ENCODE assay signal across 8 mouse cellular contexts in genomic region chr12:111669000-111669788, GRCm38 (mm10). TPM values are rescaled to one million over a fixed set of nuclear protein-coding genes. Genes with fewer than 3 reads are reported as not detected.
DNase-seq lines count a peak whose midpoint lies in the region; ATAC-seq and TF ChIP-seq lines count a peak whose summit lies in the region.

No protein-coding gene starts in this region.

- H3K27ac ChIP-seq in kidney, adult 2 months (ENCODE audit: insufficient read depth, low read depth, low read length) = peak overlapping the region; percentile 69
- H3K27ac ChIP-seq in brown adipose tissue, adult 24 weeks (replicated peaks; ENCODE audit: low read depth, low read length) = peak overlapping the region; percentile 99
- H3K27ac ChIP-seq in heart, embryonic 10.5 days = peak overlapping the region; percentile 88
- no peak overlapping the region for H3K27ac ChIP-seq in limb, embryonic 11.5 days (replicated peaks; ENCODE audit: low read depth, low read length)

- H3K27me3 ChIP-seq in kidney, adult 2 months (replicated peaks; ENCODE audit: control insufficient read depth, insufficient read depth, low read length) = no peaks in the 10 kb centered on the region
- peaks cover 44% of the 10 kb centered on the region for H3K27me3 ChIP-seq in heart, embryonic 10.5 days (ENCODE audit: insufficient read depth, poor library complexity, severe bottlenecking)
- H3K27me3 ChIP-seq in limb, embryonic 11.5 days (ENCODE audit: control insufficient read depth, insufficient read depth, low read length) = peaks cover 44% of the 10 kb centered on the region

- WGBS in kidney, adult 2 months = 41% methylated on average over 23 of the region's 23 CpGs
- 66% methylated on average over 23 of the region's 23 CpGs for WGBS in heart, embryonic 10.5 days
- WGBS in limb, embryonic 11.5 days = 64% methylated on average over 23 of the region's 23 CpGs

- H3K9me3 ChIP-seq in heart, embryonic 10.5 days = no peaks in the 10 kb centered on the region
- no peaks in the 10 kb centered on the region for H3K9me3 ChIP-seq in limb, embryonic 11.5 days (ENCODE audit: control insufficient read depth, low read length)

- TF ChIP-seq POLR2A in kidney, adult 2 months (IDR thresholded peaks at IDR 0.05; ENCODE audit: low read depth, low read length) = no peak

- DNase-seq in kidney, adult 2 months = peak; percentile 61
- no peak for DNase-seq in kidney, adult 9 months
- DNase-seq in heart, embryonic 10.5 days (ENCODE audit: low spot score) = no peak
- DNase-seq in limb, embryonic 11.5 days (ENCODE audit: low spot score) = no peak
- no peak for DNase-seq in ovary, postnatal 36 days (ENCODE audit: low spot score)
- DNase-seq in layer of hippocampus, adult 18-20 months (ENCODE audit: low spot score in 2 of 2) = no peak

- ATAC-seq in limb, embryonic 11.5 days (ENCODE audit: insufficient number of reproducible peaks, low FRiP score, low TSS enrichment, low read depth) = no peak
- ATAC-seq in monocyte, adult 5-6 weeks (replicated peaks; ENCODE audit: insufficient number of reproducible peaks, low FRiP score, low TSS enrichment, poor library complexity, severe bottlenecking) = peak; percentile 8; the same call in 1 of the 2 replicates

- TF ChIP-seq CTCF in kidney, adult 2 months (conservative IDR thresholded peaks at IDR 0.05; ENCODE audit: insufficient read depth, insufficient read length, low read depth, low read length) = 0 out of 2 replicates have a peak, but pooled peaks have one; percentile 4

- no peaks in the 10 kb centered on the region for H3K36me3 ChIP-seq in kidney, adult 2 months (ENCODE audit: control insufficient read depth, insufficient read depth, low read length)
- H3K36me3 ChIP-seq in heart, embryonic 10.5 days = peaks cover 12% of the 10 kb centered on the region
- H3K36me3 ChIP-seq in limb, embryonic 11.5 days (ENCODE audit: control insufficient read depth, insufficient read depth, low read length) = no peaks in the 10 kb centered on the region

- H3K4me1 ChIP-seq in kidney, adult 2 months (ENCODE audit: control insufficient read depth, insufficient read depth, low read length) = peaks cover 13% of the 10 kb centered on the region
- peaks cover 18% of the 10 kb centered on the region for H3K4me1 ChIP-seq in brown adipose tissue, adult 24 weeks (ENCODE audit: control insufficient read depth, insufficient read depth, insufficient read length, low read length)
- H3K4me1 ChIP-seq in heart, embryonic 10.5 days = peaks cover 75% of the 10 kb centered on the region
- peaks cover 21% of the 10 kb centered on the region for H3K4me1 ChIP-seq in limb, embryonic 11.5 days (ENCODE audit: control insufficient read depth, insufficient read depth, low read length)

- peak overlapping the region; percentile 5; the same call in 1 of the 2 replicates for H3K4me3 ChIP-seq in kidney, adult 2 months (ENCODE audit: insufficient read depth, low read depth, low read length)
- no peak overlapping the region; the same call in 1 of the 2 replicates for H3K4me3 ChIP-seq in brown adipose tissue, adult 24 weeks (ENCODE audit: insufficient read depth, low read depth, low read length)
- H3K4me3 ChIP-seq in heart, embryonic 10.5 days = peak overlapping the region; percentile 47; the same call in 1 of the 2 replicates
- H3K4me3 ChIP-seq in limb, embryonic 11.5 days (ENCODE audit: low read depth, low read length) = no peak overlapping the region

- peak overlapping the region; percentile 51 for H3K4me2 ChIP-seq in limb, embryonic 11.5 days (ENCODE audit: low read depth, severe bottlenecking)

- peak overlapping the region; percentile 13; the same call in 1 of the 2 replicates for H3K9ac ChIP-seq in limb, embryonic 11.5 days (ENCODE audit: low read length)

RNA-seq across cellular contexts. Expression of gene Ckb, which starts 2.9 kb away (rescaled TPM):
- polyA plus RNA-seq in kidney, adult 2 months (2012; rRNA removed) = 280 and 340 TPM in 2 replicates
- polyA plus RNA-seq in brown adipose tissue, adult 24 weeks (2012; ENCODE audit: insufficient read depth, insufficient read length, missing spikeins) = 20.8 and 30.3 TPM in 2 replicates
- polyA plus RNA-seq in heart, embryonic 10.5 days (2016; fragmentation: Nextera tagmentation; extraction: Ambion mirVana) = 408 and 575 TPM in 2 replicates
- polyA plus RNA-seq in limb, embryonic 11.5 days (2014; fragmentation: Nextera tagmentation; extraction: Ambion mirVana) = 76.4 and 84.4 TPM in 2 replicates
- 21.5 to 39.0 TPM (median 37.5 TPM) in 3 replicates for total RNA-seq in monocyte, adult 5-6 weeks (2017)
- 1,000 to 10,000 TPM; 1,388 to 1,396 TPM for total RNA-seq in layer of hippocampus, adult 18-20 months (2021)

RNA-seq across cellular contexts. Expression of gene Trmt61a, which starts 8.7 kb away (rescaled TPM):
- polyA plus RNA-seq in kidney, adult 2 months (2012; rRNA removed) = 12.4 and 16.9 TPM in 2 replicates
- polyA plus RNA-seq in brown adipose tissue, adult 24 weeks (2012; ENCODE audit: insufficient read depth, insufficient read length, missing spikeins) = 2.9 and 3.2 TPM in 2 replicates
- 12.7 and 18.9 TPM in 2 replicates for polyA plus RNA-seq in heart, embryonic 10.5 days (2016; fragmentation: Nextera tagmentation; extraction: Ambion mirVana)
- polyA plus RNA-seq in limb, embryonic 11.5 days (2014; fragmentation: Nextera tagmentation; extraction: Ambion mirVana) = 6.3 and 7.4 TPM in 2 replicates
- 2.2 to 2.7 TPM (median 2.5 TPM) in 3 replicates for total RNA-seq in monocyte, adult 5-6 weeks (2017)
- 10 to 100 TPM; 18.5 to 18.8 TPM for total RNA-seq in layer of hippocampus, adult 18-20 months (2021)

RNA-seq across cellular contexts. Expression of gene Bag5, which starts 43.9 kb away (rescaled TPM):
- polyA plus RNA-seq in kidney, adult 2 months (2012; rRNA removed) = 11.3 and 14.6 TPM in 2 replicates
- 16.2 and 18.1 TPM in 2 replicates for polyA plus RNA-seq in brown adipose tissue, adult 24 weeks (2012; ENCODE audit: insufficient read depth, insufficient read length, missing spikeins)
- 43.7 and 47.7 TPM in 2 replicates for polyA plus RNA-seq in heart, embryonic 10.5 days (2016; fragmentation: Nextera tagmentation; extraction: Ambion mirVana)
- 56.8 and 58.2 TPM in 2 replicates for polyA plus RNA-seq in limb, embryonic 11.5 days (2014; fragmentation: Nextera tagmentation; extraction: Ambion mirVana)
- total RNA-seq in monocyte, adult 5-6 weeks (2017) = 37.2 to 42.3 TPM (median 41.6 TPM) in 3 replicates
- total RNA-seq in layer of hippocampus, adult 18-20 months (2021) = 10 to 100 TPM; 54.9 to 58.5 TPM

RNA-seq across cellular contexts. Expression of gene Apopt1, which starts 43.9 kb away (rescaled TPM):
- 63.8 and 68.4 TPM in 2 replicates for polyA plus RNA-seq in kidney, adult 2 months (2012; rRNA removed)
- polyA plus RNA-seq in brown adipose tissue, adult 24 weeks (2012; ENCODE audit: insufficient read depth, insufficient read length, missing spikeins) = 123 and 134 TPM in 2 replicates
- 53.3 and 55.2 TPM in 2 replicates for polyA plus RNA-seq in heart, embryonic 10.5 days (2016; fragmentation: Nextera tagmentation; extraction: Ambion mirVana)
- 55.1 and 61.1 TPM in 2 replicates for polyA plus RNA-seq in limb, embryonic 11.5 days (2014; fragmentation: Nextera tagmentation; extraction: Ambion mirVana)
- total RNA-seq in monocyte, adult 5-6 weeks (2017) = 27.2 to 45.4 TPM (median 29.7 TPM) in 3 replicates
- 10 to 100 TPM; 32.9 to 37.4 TPM for total RNA-seq in layer of hippocampus, adult 18-20 months (2021)

Comparison
In these comparisons a context has a peak if more than half of its experiments do, and no peak if none do; other contexts are left out.
1. H3K4me3 ChIP-seq: peak in kidney, adult 2 months (single experiment) and heart, embryonic 10.5 days (single experiment); none in brown adipose tissue, adult 24 weeks (single experiment) and limb, embryonic 11.5 days (single experiment).